Mouse (Mus musculus) liver, embryonic 16.5 days (tissue): ENCODE data around the gene Cdc25a. TPM values are rescaled to one million over a fixed set of nuclear protein-coding genes. Genes with fewer than 3 reads are reported as not detected.

Source experiments
- ATAC-seq: fragments of 200-750 bp; cut with Nextera tagmentation; 2 replicates; pipeline ENCODE4 v1.8.0; 2017; ENCODE audit warnings: low read depth, mild to moderate bottlenecking, moderate number of reproducible peaks, moderate library complexity
- H3K27ac ChIP-seq: fragments of 300-500 bp; sonication (generic); 2 replicates; pipeline ENCODE4 v1.5.1; 2014; ENCODE audit warnings: mild to moderate bottlenecking, low read length
- H3K27me3 ChIP-seq: fragments of 300-500 bp; sonication (generic); 2 replicates; pipeline ENCODE4 v1.6.1; 2014; ENCODE audit warnings: low read depth, low read length, mixed read lengths; ENCODE audit not compliant: control insufficient read depth, insufficient read depth
- H3K36me3 ChIP-seq: fragments of 300-500 bp; sonication (generic); 2 replicates; pipeline ENCODE4 v1.6.1; 2014; ENCODE audit warnings: mild to moderate bottlenecking; ENCODE audit not compliant: control insufficient read depth, insufficient read depth
- H3K4me1 ChIP-seq: fragments of 300-500 bp; sonication (generic); 2 replicates; pipeline ENCODE4 v1.6.1; 2014; ENCODE audit warnings: low read depth, low read length, mixed read lengths; ENCODE audit not compliant: control insufficient read depth
- H3K4me2 ChIP-seq: fragments of 300-500 bp; sonication (generic); 2 replicates; pipeline ENCODE4 v1.6.1; 2014; ENCODE audit warnings: low read depth, low read length, mixed read lengths
- H3K4me3 ChIP-seq: fragments of 300-500 bp; sonication (generic); 2 replicates; pipeline ENCODE4 v1.5.1; 2014; ENCODE audit warnings: low read depth, mild to moderate bottlenecking, low read length
- H3K9ac ChIP-seq: fragments of 300-500 bp; sonication (generic); 2 replicates; pipeline ENCODE4 v1.6.1; 2014; ENCODE audit warnings: low read depth, low read length
- H3K9me3 ChIP-seq: fragments of 300-500 bp; sonication (generic); replicated peaks from 2 replicates; pipeline ENCODE4 v1.6.1; 2016; ENCODE audit warnings: low read length; ENCODE audit not compliant: control insufficient read depth
- WGBS: fragments of 180-500 bp; shearing (Covaris S2); extraction: QIAGEN DNeasy Blood & Tissue Kit; methylation state at CpG from one replicate; pipeline ENCODE4 v1.1.7; 2014; ENCODE audit not compliant: insufficient replicate concordance; 5-methylcytosine and 5-hydroxymethylcytosine counted together
- polyA plus RNA-seq: library from polyadenylated mRNA; unstranded; fragments of >200 nt; fragmentation: Nextera tagmentation; extraction: Ambion mirVana; gene quantifications from 2 replicates; pipeline ENCODE4 v1.2.1, GENCODE M21; 2015

Cdc25a gene
- polyA plus RNA-seq, 1 experiment from 2014 or later: 10.7 TPM

- H3K9me3 ChIP-seq: no peaks in the 10 kb centered on the region
- 58% methylated on average over 6 of the region's 6 CpGs for WGBS
- H3K27ac ChIP-seq: no peak overlapping the region
- ATAC-seq: peak; percentile 64; the same call in 1 of the 2 replicates
- H3K4me3 ChIP-seq: no peak overlapping the region
- H3K9ac ChIP-seq: no peak overlapping the region
- H3K36me3 ChIP-seq: no peaks in the 10 kb centered on the region
- H3K27me3 ChIP-seq: no peaks in the 10 kb centered on the region
- no peak overlapping the region for H3K4me2 ChIP-seq
- no peaks in the 10 kb centered on the region; the same call in 1 of the 2 replicates for H3K4me1 ChIP-seq
Observed at GRCm38 (mm10) chr9:109855947-109856346, 19.4 kb upstream of the Cdc25a start.

GRCm38 (mm10) chr9:109862397-109863044 is 12.9 kb upstream of the Cdc25a start:
- peaks cover 9% of the 10 kb centered on the region for H3K4me1 ChIP-seq
- peak overlapping the region; percentile 10; the same call in 1 of the 2 replicates for H3K9ac ChIP-seq
- H3K27me3 ChIP-seq: no peaks in the 10 kb centered on the region
- peak overlapping the region; percentile 63 for H3K4me2 ChIP-seq
- WGBS: 4% methylated on average over 20 of the region's 20 CpGs
- H3K36me3 ChIP-seq: no peaks in the 10 kb centered on the region
- no peak overlapping the region for H3K27ac ChIP-seq
- H3K9me3 ChIP-seq: no peaks in the 10 kb centered on the region
- ATAC-seq: peak; percentile 53; the same call in 1 of the 2 replicates
- H3K4me3 ChIP-seq: peak overlapping the region; percentile 35

GRCm38 (mm10) chr9:109863085-109863484 is 12.3 kb upstream of the Cdc25a start:
- peak overlapping the region; percentile 10; the same call in 1 of the 2 replicates for H3K9ac ChIP-seq
- no peaks in the 10 kb centered on the region for H3K36me3 ChIP-seq
- peaks cover 9% of the 10 kb centered on the region for H3K4me1 ChIP-seq
- H3K4me2 ChIP-seq: peak overlapping the region; percentile 63
- peak overlapping the region; percentile 35 for H3K4me3 ChIP-seq
- no peaks in the 10 kb centered on the region for H3K9me3 ChIP-seq
- WGBS: 12% methylated on average over 3 of the region's 3 CpGs
- peak; percentile 19; the same call in 1 of the 2 replicates for ATAC-seq
- no peak overlapping the region for H3K27ac ChIP-seq
- no peaks in the 10 kb centered on the region for H3K27me3 ChIP-seq

GRCm38 (mm10) chr9:109866218-109866617 is 9.2 kb upstream of the Cdc25a start:
- Histone ChIP-seq H3K4me3 (no peak overlapping the region), H3K4me2 (no peak overlapping the region), H3K36me3 (no peaks in the 10 kb centered on the region), H3K27me3 (no peaks in the 10 kb centered on the region), H3K27ac (no peak overlapping the region), H3K9me3 (no peaks in the 10 kb centered on the region), H3K4me1 (peaks cover 16% of the 10 kb centered on the region), H3K9ac (no peak overlapping the region)
- 20% methylated on average over 2 of the region's 2 CpGs for WGBS
- ATAC-seq: no peak

GRCm38 (mm10) chr9:109870983-109871572 is 4.3 kb upstream of the Cdc25a start:
- Histone ChIP-seq H3K27me3 (no peaks in the 10 kb centered on the region), H3K4me1 (peaks cover 13% of the 10 kb centered on the region), H3K36me3 (no peaks in the 10 kb centered on the region), H3K9me3 (no peaks in the 10 kb centered on the region), H3K9ac (no peak overlapping the region), H3K4me2 (peak overlapping the region; percentile 24; the same call in 1 of the 2 replicates), H3K4me3 (no peak overlapping the region), H3K27ac (no peak overlapping the region; the same call in 1 of the 2 replicates)
- WGBS: 20% methylated on average over 6 of the region's 6 CpGs
- ATAC-seq: no peak

- peak; percentile 78 for ATAC-seq
- H3K36me3 ChIP-seq: peaks cover 35% of the 10 kb centered on the region
- peak overlapping the region; percentile 100 for H3K4me3 ChIP-seq
- no peaks in the 10 kb centered on the region for H3K9me3 ChIP-seq
- under 1% methylated on average over 76 of the region's 76 CpGs for WGBS
- H3K9ac ChIP-seq: peak overlapping the region; percentile 99
- H3K4me1 ChIP-seq: peaks cover 25% of the 10 kb centered on the region
- peak overlapping the region; percentile 85 for H3K27ac ChIP-seq
- H3K4me2 ChIP-seq: peak overlapping the region; percentile 97
- H3K27me3 ChIP-seq: no peaks in the 10 kb centered on the region
Observed at GRCm38 (mm10) chr9:109875695-109876601, 569 bp downstream of the Cdc25a start.

- whole genome bisulfite sequencing: 1% methylated on average over 3 of the region's 3 CpGs
- ATAC-seq: no peak
- peaks cover 20% of the 10 kb centered on the region for H3K4me1 ChIP-seq
- H3K9me3 ChIP-seq: no peaks in the 10 kb centered on the region
- no peaks in the 10 kb centered on the region for H3K27me3 ChIP-seq
- H3K9ac ChIP-seq: peak overlapping the region; percentile 99
- peak overlapping the region; percentile 100 for H3K4me3 ChIP-seq
- H3K4me2 ChIP-seq: peak overlapping the region; percentile 97
- peaks cover 40% of the 10 kb centered on the region for H3K36me3 ChIP-seq
- peak overlapping the region; percentile 29; the same call in 1 of the 2 replicates for H3K27ac ChIP-seq
Observed at GRCm38 (mm10) chr9:109876756-109877155, 1.4 kb downstream of the Cdc25a start.

GRCm38 (mm10) chr9:109877666-109878065 is 2.3 kb downstream of the Cdc25a start:
- Histone ChIP-seq H3K9me3 (no peaks in the 10 kb centered on the region), H3K36me3 (peaks cover 48% of the 10 kb centered on the region), H3K4me2 (peak overlapping the region; percentile 97), H3K27ac (no peak overlapping the region), H3K4me3 (peak overlapping the region; percentile 100), H3K9ac (peak overlapping the region; percentile 99), H3K4me1 (peaks cover 20% of the 10 kb centered on the region), H3K27me3 (no peaks in the 10 kb centered on the region)
- ATAC-seq: no peak
- 68% methylated on average over 5 of the region's 5 CpGs for WGBS
